Mouse (Mus musculus): Measurements from ENCODE around the gene Epop. TPM values are rescaled to one million over a fixed set of nuclear protein-coding genes. Genes with fewer than 3 reads are reported as not detected.
A peak's percentile ranks its signal among the peaks of the same experiment; 100 is the strongest.

Epop gene
- total and polyA plus RNA-seq, 3 experiments, result 0.61 to 2.6 (median 1.4) TPM

DNA sequence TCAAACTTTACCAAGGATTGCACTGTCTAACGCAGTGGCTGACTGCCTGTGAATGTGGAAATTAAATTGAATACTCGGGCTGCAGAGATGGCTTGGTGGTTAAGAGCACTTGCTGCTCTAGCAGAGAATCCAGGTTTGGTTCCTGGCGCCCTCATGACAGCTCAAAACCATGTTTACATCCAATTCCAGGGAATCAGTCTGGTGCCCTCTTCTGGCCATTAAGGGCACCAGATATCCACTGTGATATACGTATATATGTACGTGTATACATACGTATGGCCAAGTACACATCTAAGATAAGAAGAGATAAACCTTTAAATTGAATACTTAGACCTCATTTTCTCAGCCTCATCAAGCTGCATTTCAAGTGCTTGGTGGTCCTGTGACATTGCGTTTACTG, 36.7 kb upstream of the Epop start:
- peaks cover 6% of the 10 kb centered on the region for H3K4me1 ChIP-seq (ENCODE audit: control insufficient read depth, insufficient read depth, low read length)
- TF ChIP-seq POLR2A (IDR thresholded peaks at IDR 0.05; ENCODE audit: insufficient read depth, low read depth, low read length) (no peak), EP300 (IDR thresholded peaks at IDR 0.05; ENCODE audit: insufficient read depth, low read depth, low read length) (no peak), CTCF (IDR thresholded peaks at IDR 0.05) (peak; percentile 66)
- H3K27ac ChIP-seq, result no peak overlapping the region
- intact Hi-C loops (cut with DNase I), result no loop called here
- no peak for DNase-seq
- H3K4me3 ChIP-seq, result no peak overlapping the region
- H3K36me3 ChIP-seq (ENCODE audit: control insufficient read depth, insufficient read depth, low read length), result no peaks in the 10 kb centered on the region
- H3K9ac ChIP-seq (ENCODE audit: low read depth, low read length), result no peak overlapping the region
- 87% methylated on average over 7 of the region's 7 CpGs for WGBS
- no peaks in the 10 kb centered on the region; the same call in 1 of the 2 replicates for H3K79me2 ChIP-seq (replicated peaks; ENCODE audit: control insufficient read depth, insufficient read depth, low read length)
- H3K27me3 ChIP-seq (ENCODE audit: control insufficient read depth, insufficient read depth, low read length), result no peaks in the 10 kb centered on the region

DNA sequence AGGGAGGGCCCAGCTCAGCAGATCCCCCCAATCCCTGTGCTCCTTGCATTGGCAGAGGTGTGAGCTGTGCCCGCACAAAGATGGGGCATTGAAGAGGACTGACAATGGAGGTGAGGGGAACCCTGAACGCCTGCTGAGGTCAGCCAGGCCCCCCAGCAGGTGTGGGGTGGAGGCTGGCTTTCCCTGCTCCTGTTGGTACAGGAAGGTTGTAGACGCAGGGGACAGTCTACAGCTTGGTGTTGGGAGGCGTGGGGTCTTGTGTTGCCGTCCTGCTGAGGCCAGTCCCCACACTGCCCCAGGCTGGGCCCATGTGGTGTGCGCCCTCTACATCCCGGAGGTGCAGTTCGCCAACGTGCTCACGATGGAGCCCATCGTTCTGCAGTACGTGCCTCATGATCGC, 35.9 kb upstream of the Epop start:
- no peaks in the 10 kb centered on the region; the same call in 1 of the 2 replicates for H3K79me2 ChIP-seq (replicated peaks; ENCODE audit: control insufficient read depth, insufficient read depth, low read length)
- peaks cover 9% of the 10 kb centered on the region for H3K4me1 ChIP-seq (ENCODE audit: control insufficient read depth, insufficient read depth, low read length)
- H3K36me3 ChIP-seq (ENCODE audit: control insufficient read depth, insufficient read depth, low read length), result no peaks in the 10 kb centered on the region
- no peak overlapping the region for H3K9ac ChIP-seq (ENCODE audit: low read depth, low read length)
- no peaks in the 10 kb centered on the region for H3K27me3 ChIP-seq (ENCODE audit: control insufficient read depth, insufficient read depth, low read length)
- no peak for DNase-seq
- intact Hi-C loops (cut with DNase I), result no loop called here
- no peak overlapping the region for H3K27ac ChIP-seq
- TF ChIP-seq EP300 (IDR thresholded peaks at IDR 0.05; ENCODE audit: insufficient read depth, low read depth, low read length) (no peak), CTCF (IDR thresholded peaks at IDR 0.05) (no peak), POLR2A (IDR thresholded peaks at IDR 0.05; ENCODE audit: insufficient read depth, low read depth, low read length) (no peak)
- H3K4me3 ChIP-seq, result no peak overlapping the region
- 88% methylated on average over 13 of the region's 13 CpGs for WGBS

DNA sequence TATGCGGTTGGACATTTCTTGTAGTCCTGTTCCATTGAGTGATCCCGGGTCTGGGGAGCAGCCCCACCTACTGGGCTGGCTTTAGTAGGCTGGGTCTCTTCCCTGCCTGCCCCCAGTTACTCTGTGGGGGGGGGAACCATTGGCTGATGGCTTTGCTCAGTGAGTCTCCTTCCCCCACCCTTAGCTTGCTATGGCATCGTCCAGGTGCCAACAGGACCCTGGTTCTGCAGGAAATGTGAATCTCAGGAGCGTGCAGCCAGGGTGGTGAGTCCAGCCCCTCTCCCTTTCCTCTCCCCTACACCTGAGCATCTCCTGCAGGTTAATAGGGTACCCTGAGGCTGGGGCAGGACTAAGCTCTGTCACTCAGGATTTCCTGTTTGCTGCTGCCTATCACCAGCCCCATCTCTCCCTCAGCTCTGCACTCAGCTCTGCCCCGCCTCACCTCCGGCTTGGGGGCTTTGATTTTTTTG, 35.3 kb upstream of the Epop start:
- peak overlapping the region; percentile 33; the same call in 1 of the 2 replicates for H3K9ac ChIP-seq (ENCODE audit: low read depth, low read length)
- H3K27me3 ChIP-seq (ENCODE audit: control insufficient read depth, insufficient read depth, low read length), result no peaks in the 10 kb centered on the region
- intact Hi-C loops (cut with DNase I), result loop anchor here (1.0 kb wide), 1 partner anchor 20 kb away; the partner anchor contains the start of gene Cisd3
- peak overlapping the region; percentile 74 for H3K4me3 ChIP-seq
- peaks cover 9% of the 10 kb centered on the region for H3K4me1 ChIP-seq (ENCODE audit: control insufficient read depth, insufficient read depth, low read length)
- DNase-seq, result no peak
- H3K27ac ChIP-seq, result peak overlapping the region; percentile 92
- 23% methylated on average over 6 of the region's 6 CpGs for WGBS
- no peaks in the 10 kb centered on the region for H3K36me3 ChIP-seq (ENCODE audit: control insufficient read depth, insufficient read depth, low read length)
- TF ChIP-seq POLR2A (IDR thresholded peaks at IDR 0.05; ENCODE audit: insufficient read depth, low read depth, low read length), result no peak
- TF ChIP-seq CTCF (IDR thresholded peaks at IDR 0.05), result peak; percentile 45
- 0 out of 2 replicates have a peak, but pooled peaks have one; percentile 11 for TF ChIP-seq EP300 (IDR thresholded peaks at IDR 0.05; ENCODE audit: insufficient read depth, low read depth, low read length)
- no peaks in the 10 kb centered on the region; the same call in 1 of the 2 replicates for H3K79me2 ChIP-seq (replicated peaks; ENCODE audit: control insufficient read depth, insufficient read depth, low read length)

DNA sequence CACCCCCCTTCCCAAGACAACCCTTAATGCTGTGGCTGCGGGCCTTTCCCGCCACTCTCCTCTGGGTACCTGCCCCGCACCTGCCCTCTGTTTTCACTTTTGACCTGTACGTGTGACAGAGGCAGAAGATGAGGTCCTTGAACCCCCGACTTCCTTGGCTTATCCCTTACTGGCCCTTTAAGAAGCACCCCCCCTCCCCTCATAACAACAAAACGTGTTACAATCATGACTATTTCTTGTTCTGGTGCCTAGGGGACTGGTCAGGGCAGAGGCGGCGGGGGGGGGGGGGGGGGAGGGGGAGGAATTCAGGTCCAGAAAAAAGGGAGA, 34.8 kb upstream of the Epop start:
- Histone ChIP-seq H3K9ac (ENCODE audit: low read depth, low read length) (peak overlapping the region; percentile 89), H3K4me3 (peak overlapping the region; percentile 74), H3K27ac (peak overlapping the region; percentile 92), H3K79me2 (replicated peaks; ENCODE audit: control insufficient read depth, insufficient read depth, low read length) (no peaks in the 10 kb centered on the region; the same call in 1 of the 2 replicates), H3K4me1 (ENCODE audit: control insufficient read depth, insufficient read depth, low read length) (peaks cover 10% of the 10 kb centered on the region), H3K27me3 (ENCODE audit: control insufficient read depth, insufficient read depth, low read length) (no peaks in the 10 kb centered on the region), H3K36me3 (ENCODE audit: control insufficient read depth, insufficient read depth, low read length) (no peaks in the 10 kb centered on the region)
- intact Hi-C loops (cut with DNase I), result loop anchor here (1.0 kb wide), 1 partner anchor 21 kb away; the partner anchor contains the start of gene Cisd3
- 3% methylated on average over 8 of the region's 8 CpGs for WGBS
- TF ChIP-seq POLR2A (IDR thresholded peaks at IDR 0.05; ENCODE audit: insufficient read depth, low read depth, low read length) (no peak), CTCF (IDR thresholded peaks at IDR 0.05) (no peak), EP300 (IDR thresholded peaks at IDR 0.05; ENCODE audit: insufficient read depth, low read depth, low read length) (no peak)
- no peak for DNase-seq

DNA sequence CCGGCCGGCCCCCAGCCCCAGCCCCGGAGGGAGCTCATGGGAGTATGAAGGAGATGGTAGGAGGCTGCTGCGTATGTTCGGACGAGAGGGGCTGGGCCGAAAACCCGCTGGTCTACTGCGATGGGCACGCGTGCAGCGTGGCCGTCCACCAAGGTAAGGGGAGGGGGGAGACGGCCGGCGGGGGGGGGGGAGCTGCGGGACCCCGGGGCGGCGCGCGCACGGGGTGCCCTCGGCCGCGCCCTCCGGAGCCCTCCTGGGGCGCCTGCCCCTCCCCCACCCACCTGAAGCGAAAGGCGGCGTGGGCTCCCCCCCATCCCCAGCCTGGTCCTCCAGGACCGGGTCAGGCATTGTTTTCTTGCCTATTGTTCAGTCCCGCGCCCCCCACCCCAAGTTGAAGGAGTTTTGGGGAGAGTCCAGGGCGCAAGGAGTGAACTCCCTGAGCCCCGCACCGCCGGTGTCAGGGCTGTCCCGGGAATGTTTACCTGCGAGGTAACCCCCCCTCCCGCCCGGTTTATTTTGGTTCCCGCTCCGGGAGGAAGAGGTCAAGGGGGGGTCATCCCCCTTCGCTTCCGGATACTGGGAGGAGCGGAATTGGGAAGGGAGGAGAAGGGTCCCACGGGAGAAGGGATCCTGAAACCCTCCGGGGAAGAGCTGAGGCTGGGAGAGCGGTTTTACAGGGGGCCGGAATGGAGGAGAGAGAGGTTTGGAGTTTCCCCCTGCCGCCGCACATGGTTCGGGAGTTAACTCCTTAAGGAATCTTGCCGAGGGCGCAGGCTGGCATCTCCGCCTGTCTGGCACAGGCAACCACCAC, 34.2 kb upstream of the Epop start:
- under 1% methylated on average over 42 of the region's 57 CpGs for WGBS
- peak; percentile 68; the same call in 1 of the 2 replicates for TF ChIP-seq EP300 (IDR thresholded peaks at IDR 0.05; ENCODE audit: insufficient read depth, low read depth, low read length)
- TF ChIP-seq CTCF (IDR thresholded peaks at IDR 0.05), result no peak
- TF ChIP-seq POLR2A (IDR thresholded peaks at IDR 0.05; ENCODE audit: insufficient read depth, low read depth, low read length), result 0 out of 2 replicates have a peak, but pooled peaks have one; percentile 36
- Histone ChIP-seq H3K36me3 (ENCODE audit: control insufficient read depth, insufficient read depth, low read length) (no peaks in the 10 kb centered on the region), H3K27ac (peak overlapping the region; percentile 92), H3K9ac (ENCODE audit: low read depth, low read length) (peak overlapping the region; percentile 89), H3K79me2 (replicated peaks; ENCODE audit: control insufficient read depth, insufficient read depth, low read length) (no peaks in the 10 kb centered on the region; the same call in 1 of the 2 replicates), H3K4me3 (peak overlapping the region; percentile 74), H3K4me1 (ENCODE audit: control insufficient read depth, insufficient read depth, low read length) (peaks cover 10% of the 10 kb centered on the region), H3K27me3 (ENCODE audit: control insufficient read depth, insufficient read depth, low read length) (no peaks in the 10 kb centered on the region)
- intact Hi-C loops (cut with DNase I), result loop anchor here (1.0 kb wide), 1 partner anchor 22 kb away; the partner anchor contains the start of gene Cisd3
- DNase-seq, result peak; percentile 81 to 82

Data from heart, adult 2 months (tissue).